Comparison of ENCODE assay signal across 8 mouse cellular contexts in genomic region chr7:129648938-129649337, GRCm38 (mm10). TPM values are rescaled to one million over a fixed set of nuclear protein-coding genes. Genes with fewer than 3 reads are reported as not detected.
DNase-seq lines count a peak whose midpoint lies in the region; ATAC-seq lines count a peak whose summit lies in the region.

No protein-coding gene starts in this region.

- H3K9me3 ChIP-seq in limb, embryonic 13.5 days, result no peaks in the 10 kb centered on the region

- 2% methylated on average over 6 of the region's 6 CpGs for WGBS in limb, embryonic 13.5 days

- H3K4me3 ChIP-seq in limb, embryonic 13.5 days, result no peak overlapping the region

- no peak overlapping the region for H3K27ac ChIP-seq in limb, embryonic 13.5 days

- peak overlapping the region; percentile 42 for H3K4me2 ChIP-seq in limb, embryonic 13.5 days (replicated peaks)

- H3K27me3 ChIP-seq in limb, embryonic 13.5 days, result peaks cover 14% of the 10 kb centered on the region; the same call in 1 of the 2 replicates
- H3K27me3 ChIP-seq in splenic B cell, adult 2 months (ENCODE audit: control insufficient read depth, insufficient read depth, low read length, poor library complexity, severe bottlenecking), result no peaks in the 10 kb centered on the region

- DNase-seq in heart, adult 8-10 months (ENCODE audit: low spot score), result peak; percentile 61
- no peak for DNase-seq in heart, adult 11 months
- peak; percentile 79 to 89 for DNase-seq in cerebellum, postnatal 25 days
- DNase-seq in gastrocnemius, adult 18-20 months (ENCODE audit: low spot score), result peak; percentile 77
- peak; percentile 58 to 87 for DNase-seq in kidney, adult 8-10 months
- peak; percentile 82 for DNase-seq in splenic B cell, adult 2 months (ENCODE audit: low read depth, low spot score)

- H3K36me3 ChIP-seq in limb, embryonic 13.5 days, result no peaks in the 10 kb centered on the region
- H3K36me3 ChIP-seq in splenic B cell, adult 2 months (ENCODE audit: control insufficient read depth, insufficient read depth, low read length, poor library complexity, severe bottlenecking), result no peaks in the 10 kb centered on the region

- peak; percentile 57; the same call in 1 of the 2 replicates for ATAC-seq in limb, embryonic 13.5 days (ENCODE audit: low FRiP score, low read depth)
- 0 out of 2 replicates have a peak, but pooled peaks have one; percentile 36 for ATAC-seq in monocyte, adult 5-6 weeks (replicated peaks; ENCODE audit: insufficient number of reproducible peaks, low FRiP score, low TSS enrichment, poor library complexity, severe bottlenecking)

- no peak overlapping the region for H3K9ac ChIP-seq in limb, embryonic 13.5 days

- peaks cover 26% of the 10 kb centered on the region for H3K4me1 ChIP-seq in limb, embryonic 13.5 days

RNA-seq across cellular contexts. Expression of gene Wdr11, which starts 57.3 kb away (rescaled TPM):
- 10 to 100 TPM; 19.5 to 22.5 (median 22.2) TPM for total RNA-seq in heart, adult 8-10 months (2022)
- 10 to 100 TPM; 15.5 to 15.8 TPM for total RNA-seq in gastrocnemius, adult 18-20 months (2021)
- 44.1 and 44.4 TPM in 2 replicates for polyA plus RNA-seq in limb, embryonic 13.5 days (2015; fragmentation: Nextera tagmentation; extraction: Ambion mirVana)
- 19.2 to 21.2 TPM (median 20.3 TPM) in 3 replicates for total RNA-seq in monocyte, adult 5-6 weeks (2017)
